Mouse (Mus musculus) layer of hippocampus, postnatal 25 days (tissue): ENCODE results near the gene Pknox1. TPM values are rescaled to one million over a fixed set of nuclear protein-coding genes. Genes with fewer than 3 reads are reported as not detected.
"Not testable (repeated sequence)": the region's sequence is repeated elsewhere in the genome, so short reads cannot be mapped to it uniquely, and the experiment has no call there.

ENCODE experiments used
- DNase-seq, 2 experiments: peaks; one replicate each; pipeline ENCODE4 v3.0.0; 2022; ENCODE audit warnings: mixed read lengths in 2 of 2, low spot score in 1 of 2; ENCODE audit errors: extremely low spot score in 1 of 2
- total RNA-seq, 2 experiments: library from RNA; stranded (reverse); gene quantifications; 2 replicates each; pipeline ENCODE4 v1.2.3; 2021

Pknox1 gene
- total RNA-seq, 2 experiments from 2014 or later, result 13.0 to 15.8 TPM

DNA sequence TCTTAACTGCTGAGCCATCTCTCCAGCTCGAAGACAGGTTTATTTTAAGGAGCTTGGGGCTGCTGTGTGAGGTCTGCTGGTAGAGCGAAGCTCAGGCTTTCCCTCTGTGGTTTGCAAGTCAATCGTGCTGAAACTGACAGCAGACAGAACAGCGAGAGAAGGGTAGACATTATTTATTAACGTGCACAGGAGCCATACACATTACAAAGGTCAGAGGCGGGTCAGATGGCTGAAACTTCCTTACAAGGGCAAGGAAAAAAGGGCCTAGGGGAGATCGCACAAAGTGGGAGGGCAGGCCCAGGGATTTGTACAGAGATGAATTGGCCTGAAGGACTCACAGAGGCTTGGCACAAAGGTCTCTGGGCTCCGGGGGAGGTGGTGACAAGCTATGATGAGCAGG is 15.1 kb upstream of the Pknox1 start:
- no peak for DNase-seq

DNA sequence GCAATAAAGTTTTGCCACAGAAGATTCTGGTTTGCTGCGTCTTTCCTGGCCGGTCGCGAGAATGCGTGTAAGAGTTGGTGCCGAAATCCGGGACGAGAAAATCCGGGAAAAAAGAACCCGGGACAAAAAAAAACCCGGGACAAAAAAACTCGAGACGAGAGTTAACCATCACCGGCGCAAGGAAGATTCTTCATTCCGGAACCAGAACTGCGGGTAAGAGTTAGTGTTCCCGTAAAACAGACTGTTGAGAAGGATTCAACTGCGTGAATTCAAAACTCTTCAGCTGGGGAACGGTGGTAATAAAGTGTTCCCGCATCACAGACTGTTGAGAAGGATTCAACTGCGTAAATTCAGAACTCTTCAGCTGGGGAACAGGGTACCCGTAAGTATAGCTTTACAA is 11.9 kb upstream of the Pknox1 start:
- not testable (repeated sequence) for DNase-seq

DNA sequence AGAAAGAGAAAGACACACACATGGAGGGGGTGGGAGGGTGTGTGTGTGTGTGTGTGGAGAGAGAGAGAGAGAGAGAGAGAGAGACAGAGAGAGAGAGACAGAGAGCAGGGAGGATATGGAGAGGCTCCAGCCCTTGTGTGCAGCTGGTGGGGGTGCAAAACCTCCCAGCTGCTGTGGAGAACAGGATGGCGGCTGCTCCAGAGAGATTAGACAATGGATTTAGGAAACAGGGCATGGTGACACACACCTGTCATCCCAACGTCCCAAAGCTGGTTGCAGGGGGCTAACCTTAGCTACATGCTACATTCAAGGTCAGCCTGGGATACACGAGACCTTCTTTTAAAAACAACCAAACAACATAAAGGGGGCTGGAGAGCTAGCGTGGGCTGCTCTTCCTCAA is 8.3 kb upstream of the Pknox1 start:
- DNase-seq, result no peak

DNA sequence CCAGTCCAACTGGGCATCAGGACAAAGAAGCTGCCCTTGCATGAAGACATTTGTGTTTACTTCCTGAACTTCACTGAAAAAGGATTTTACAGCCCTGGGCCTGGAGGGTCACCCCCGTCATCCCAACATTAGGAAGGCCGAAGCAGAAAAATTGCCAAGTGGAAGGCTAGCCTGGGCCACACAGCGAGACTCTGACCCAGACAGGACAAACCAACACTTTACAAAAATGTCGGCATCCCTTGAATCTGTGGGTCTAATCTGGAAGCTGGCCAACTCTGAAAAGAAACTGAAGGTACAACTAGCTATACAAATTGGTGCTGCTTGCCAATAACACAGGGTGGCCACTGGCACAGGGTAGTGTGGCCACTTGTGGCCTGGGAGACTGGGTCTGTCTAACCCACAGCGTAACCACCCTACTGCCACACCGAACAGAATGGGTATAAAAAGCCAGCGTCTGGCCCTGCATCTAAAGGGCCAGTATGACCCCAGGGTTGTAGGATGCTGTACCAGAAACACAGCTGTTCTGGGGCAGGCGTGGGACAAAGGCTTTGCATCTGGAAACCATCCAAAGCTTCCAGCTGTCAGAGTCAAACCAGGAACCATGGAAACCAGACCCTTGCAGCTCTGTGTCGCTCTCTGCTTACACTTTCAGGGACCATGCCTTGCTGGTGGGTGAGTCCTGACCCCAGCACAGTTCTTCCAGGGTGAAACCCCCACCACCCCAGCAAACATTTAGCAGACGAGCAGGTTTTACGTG is 7.2 kb upstream of the Pknox1 start:
- DNase-seq, result no peak

DNA sequence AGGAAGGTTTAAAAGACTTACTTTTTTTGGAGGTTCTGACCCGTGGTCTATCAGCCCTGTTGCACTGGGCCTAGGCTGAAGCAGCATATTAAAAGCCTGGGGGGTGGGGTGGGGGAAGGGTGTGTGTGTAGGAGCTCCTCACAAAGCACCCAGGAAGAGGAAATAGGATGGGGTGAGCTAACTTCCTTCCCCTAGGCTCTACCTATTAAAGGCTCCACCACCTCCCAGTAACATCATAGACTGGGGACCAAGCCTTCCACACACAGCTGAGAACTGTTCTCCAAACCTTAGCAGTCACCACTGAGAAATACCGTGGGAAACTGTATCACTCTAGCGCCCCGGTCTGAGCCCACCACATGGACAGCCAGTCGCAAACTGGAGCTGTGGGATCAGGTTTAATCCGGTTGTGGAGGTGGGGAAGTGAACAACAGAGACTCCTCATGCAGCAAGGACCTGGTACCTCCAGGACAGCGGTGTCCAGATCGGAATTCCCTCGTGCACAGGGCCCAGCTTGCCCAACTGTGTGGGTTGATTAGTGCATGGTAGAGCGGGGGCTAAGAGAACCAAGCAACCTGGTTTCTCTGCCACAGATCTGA is 6.5 kb upstream of the Pknox1 start:
- DNase-seq, result no peak

DNA sequence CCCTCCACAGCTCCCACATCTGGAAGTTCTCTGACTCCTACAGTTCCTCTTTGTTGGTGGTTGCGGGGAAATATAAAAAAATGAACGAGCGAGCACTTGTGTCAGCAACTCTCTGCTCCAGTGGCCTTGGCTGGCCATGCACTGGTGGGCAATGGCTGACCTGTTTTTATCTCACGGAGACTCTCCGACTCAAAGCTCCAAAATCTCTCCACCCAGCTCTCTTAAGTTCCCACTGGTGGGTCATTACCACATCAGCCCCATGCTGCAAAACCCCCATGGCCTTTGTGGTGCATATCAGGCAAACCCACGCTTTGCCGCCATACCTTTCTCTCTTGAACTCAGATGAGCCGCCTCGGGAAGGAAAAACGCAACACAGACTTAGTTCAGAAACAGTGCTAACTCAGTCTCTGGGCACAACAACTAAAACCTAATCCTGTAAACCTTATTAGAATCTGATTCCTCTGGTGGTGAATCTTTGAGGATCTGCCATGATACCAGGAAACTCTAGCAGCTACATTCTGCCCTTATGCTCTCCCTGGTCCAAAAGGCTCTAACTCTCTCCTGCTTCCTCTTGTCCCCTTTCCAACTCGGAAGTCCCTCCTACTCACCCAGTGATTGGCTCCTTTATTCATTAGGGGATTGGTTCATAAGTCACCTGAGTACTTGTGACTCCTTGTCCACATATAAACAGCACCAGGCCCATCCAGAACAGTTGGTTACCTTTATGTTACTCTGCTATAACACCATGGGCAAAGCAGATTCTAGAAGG is 5.3 kb upstream of the Pknox1 start:
- no peak for DNase-seq

DNA sequence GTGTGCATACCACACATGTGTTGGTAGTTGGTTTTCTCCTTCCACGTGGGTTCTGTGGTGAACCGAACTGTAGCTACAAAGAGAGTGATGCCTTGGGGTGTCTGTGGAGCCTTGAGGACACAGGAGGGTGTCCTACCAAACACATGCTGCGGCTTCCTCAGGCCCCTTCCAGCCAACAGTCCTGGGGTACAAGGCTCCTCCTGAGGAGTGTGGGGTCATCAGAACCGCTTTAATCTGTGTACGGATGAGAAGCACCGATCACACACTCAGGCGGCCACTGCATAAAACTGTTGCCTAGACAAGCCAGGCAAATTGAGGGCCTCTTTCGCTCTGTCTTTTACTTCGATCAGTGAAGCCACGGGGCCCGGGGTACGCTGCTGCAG is 911 bp upstream of the Pknox1 start:
- peak; percentile 32 to 37 for DNase-seq

DNA sequence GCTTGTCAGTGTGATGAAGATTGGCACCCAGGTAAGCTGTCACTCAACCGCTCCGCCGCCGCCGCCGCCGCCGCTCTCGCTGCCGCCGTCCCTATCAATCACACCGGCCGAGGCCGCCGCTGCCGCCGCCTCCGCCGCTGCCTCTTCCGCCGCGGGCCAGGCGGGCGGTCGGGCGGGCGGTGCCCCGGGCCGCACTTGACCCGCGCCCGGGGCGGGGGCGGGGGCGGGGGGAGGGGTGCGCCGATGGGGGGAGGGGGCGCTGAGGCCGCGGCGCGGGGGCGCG is 265 bp downstream of the Pknox1 start:
- peak in 1 of 2 experiments; percentile 82 for DNase-seq

DNA sequence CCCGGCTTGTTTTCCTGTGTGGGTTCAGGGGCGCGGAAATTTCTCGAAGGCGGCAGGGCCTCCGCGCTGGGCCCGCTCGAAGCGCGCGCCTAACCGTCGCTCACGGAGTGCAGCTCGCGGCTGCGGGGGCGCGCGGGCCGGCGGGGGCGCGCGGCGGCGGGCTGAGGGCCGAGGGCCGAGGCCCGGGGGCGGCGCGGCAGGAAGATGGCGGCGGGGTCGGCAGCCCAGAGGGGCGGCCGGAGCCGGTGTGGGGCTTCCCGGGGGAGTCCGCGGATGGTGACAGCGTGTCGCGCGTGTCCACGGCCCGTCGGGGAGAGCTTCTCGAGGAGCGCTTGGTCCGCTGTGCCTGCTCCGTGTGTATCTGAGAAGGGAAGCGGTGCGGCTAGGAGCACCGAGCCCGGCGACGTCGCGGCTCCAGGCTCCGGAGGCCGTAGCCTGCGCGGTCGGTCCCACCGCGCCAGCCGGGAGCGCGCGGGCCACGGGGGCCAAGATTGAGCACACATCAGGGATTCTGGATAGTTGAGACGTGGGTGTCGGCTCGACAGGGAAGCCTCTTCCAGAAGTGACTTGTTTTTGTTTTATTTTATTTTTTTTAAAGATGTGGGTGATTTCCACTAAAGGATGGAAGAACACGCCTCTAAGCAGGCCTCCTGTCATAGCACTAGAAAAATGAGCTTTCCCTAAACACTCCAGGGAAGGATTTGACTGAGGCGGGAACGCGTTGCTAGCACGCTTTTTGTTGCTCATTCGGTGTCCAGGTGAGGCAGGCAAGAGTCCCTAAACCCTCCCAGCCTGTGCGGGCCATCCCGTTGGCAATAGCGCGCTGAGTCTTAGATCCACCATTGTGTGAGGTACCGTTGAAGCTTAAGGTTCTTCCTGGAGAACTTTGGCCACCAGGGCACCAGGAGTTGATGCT is 865 bp downstream of the Pknox1 start:
- peak; percentile 52 to 60 for DNase-seq

DNA sequence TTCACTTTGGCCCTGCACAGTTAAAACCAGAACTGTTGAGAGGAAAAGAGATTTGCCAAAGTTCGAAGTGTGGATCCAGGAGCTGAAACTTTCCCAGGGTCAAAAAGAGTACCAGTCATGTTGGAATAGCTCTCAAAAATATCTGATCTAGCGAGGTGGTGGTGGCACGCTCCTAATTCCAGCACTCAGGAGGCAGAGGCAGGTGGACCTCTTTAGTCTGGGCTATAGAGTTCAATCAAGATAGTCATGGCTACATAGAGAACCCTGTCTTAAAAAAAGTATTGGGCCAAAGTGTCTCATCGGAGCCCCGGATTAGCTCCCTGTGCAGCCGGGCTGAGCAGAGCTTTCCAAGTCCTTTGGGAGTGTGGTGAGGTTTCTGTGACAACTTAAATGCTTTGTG is 1.7 kb downstream of the Pknox1 start:
- DNase-seq, result no peak

DNA sequence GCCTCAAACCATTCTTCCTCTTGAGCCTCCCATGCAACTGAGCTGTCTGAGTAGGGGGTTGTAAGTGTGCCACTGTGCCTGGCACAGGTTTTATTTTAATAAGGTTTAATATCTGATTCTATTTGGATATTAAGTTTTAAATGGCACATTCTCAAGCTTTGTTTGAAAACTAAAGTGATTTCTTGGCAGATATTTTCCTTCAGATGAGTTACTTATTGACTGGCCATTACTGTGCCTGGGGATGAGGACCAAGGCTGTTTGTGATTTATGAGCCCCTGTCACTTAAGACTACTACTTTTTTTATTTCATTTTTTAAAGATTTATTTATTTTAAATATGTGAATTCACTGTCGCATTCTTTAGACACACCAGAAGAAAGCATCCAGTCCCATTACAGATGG is 5.2 kb downstream of the Pknox1 start:
- no peak for DNase-seq

DNA sequence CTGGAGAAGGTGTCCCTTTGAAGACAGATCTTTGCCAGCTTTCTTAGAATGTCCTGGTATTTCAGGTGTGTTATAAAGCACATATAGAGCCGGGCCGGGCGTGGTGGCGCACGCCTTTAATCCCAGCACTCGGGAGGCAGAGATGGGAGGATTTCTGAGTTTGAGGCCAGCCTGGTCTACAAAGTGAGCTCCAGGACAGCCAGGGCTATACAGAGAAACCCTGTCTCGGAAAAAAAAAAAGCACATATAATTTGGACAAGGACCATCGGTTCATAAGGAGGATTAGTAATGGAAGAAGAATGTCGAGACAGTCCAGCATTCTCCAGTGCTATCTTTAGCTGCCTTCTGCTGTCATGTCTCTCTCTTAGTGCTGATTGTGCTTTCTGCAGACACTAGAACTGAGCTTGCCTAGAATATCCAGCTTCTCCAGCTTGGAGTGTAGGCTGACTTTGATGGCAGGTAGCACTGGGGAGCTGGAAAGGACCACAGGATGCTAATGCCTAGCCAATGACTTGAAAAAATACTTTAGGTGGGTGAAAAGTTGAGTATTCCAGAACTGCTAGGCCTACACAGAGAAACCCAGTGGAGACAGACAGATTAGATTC is 5.9 kb downstream of the Pknox1 start:
- no peak for DNase-seq

DNA sequence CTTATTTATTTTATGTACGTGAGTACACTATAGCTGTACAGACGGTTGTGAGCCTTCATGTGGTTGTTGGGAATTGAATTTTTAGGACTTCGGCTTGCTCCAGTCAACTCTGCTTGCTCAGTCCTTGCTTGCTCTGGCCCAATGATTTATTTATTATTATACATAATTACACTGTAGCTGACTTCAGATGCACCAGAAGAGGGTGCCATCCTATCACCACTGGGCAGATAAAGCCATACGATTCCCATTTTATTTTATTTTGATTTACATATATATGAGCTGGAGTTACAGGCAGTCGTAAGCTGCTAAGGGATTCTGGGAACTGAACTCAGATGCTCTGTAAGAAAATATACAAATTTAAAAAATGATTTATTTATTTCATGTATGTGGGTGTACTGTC is 7.2 kb downstream of the Pknox1 start:
- no peak for DNase-seq

DNA sequence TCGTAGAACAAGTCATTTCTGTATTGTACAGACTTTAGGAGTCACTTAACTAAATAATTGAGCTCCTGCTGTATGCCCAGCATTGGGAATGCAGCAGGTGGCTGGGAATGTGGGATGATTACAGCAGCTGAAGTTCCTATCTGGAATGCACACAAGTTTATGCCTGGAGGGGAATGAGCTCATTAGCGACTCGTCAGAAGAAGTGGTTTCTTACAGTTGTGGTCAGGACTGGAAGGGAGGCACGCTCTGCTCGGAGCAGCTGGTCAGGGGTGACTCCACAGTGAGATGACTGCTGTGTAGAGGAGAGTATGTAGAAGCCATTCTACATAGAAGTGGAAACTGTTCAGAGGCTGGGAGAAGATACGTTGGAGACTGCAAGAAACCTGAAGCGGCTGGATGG is 10.1 kb downstream of the Pknox1 start:
- DNase-seq, result no peak

DNA sequence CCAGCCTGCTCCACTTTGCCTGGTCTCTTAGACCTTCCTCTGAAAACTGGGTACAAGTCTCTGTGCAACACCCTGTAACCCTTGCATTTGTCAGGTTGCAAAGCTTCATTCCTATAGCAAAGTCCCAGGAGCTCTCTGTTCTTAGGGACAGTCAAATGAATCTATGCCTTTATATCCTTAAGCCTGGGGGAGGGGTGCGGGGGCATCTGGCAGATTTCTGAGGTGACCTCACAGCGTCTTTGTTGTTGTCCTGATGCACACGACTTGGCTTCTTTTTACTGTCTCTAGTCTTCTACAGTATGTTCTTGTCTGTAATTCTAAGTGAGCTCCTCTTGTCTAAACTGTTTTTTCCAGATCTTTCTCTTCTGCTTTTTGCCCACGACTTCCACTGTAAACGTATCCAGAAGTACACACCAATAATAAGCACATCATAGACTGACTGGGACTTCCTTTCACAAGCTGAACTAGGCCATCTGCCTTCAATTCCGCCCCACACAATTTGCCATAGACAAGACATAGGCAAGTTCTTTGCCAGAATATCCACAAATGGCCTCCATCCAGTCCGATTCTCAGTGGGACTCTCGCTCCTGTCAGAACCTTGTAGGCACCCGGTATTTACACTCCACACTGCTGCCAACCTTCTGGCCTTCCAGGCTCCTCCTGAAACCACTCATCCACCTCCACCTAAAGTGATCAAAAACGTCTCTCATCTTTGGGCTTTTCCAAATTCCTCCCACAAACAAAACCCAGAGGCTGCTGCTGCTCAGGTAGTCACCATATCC is 12.1 kb downstream of the Pknox1 start:
- no peak for DNase-seq

DNA sequence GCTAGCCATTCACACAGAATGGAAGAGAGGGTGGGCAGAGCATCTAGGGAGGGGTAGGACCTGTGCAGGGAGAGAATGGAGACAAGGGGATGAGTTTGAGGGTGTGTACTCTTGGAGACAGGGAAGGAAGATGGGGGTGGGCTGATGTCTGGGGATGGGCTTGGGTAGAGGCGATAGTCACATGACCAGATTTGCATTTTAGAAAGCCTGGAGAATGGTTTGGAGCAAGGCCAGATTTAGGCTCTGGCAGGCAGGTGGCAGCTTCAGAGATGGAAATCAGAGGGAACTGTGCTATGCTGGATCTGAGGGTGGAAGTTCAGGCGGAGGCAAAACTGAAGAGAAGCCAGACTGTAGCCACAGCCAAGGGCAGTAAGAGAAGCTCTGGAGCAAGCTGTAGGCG is 15.8 kb downstream of the Pknox1 start:
- no peak for DNase-seq

DNA sequence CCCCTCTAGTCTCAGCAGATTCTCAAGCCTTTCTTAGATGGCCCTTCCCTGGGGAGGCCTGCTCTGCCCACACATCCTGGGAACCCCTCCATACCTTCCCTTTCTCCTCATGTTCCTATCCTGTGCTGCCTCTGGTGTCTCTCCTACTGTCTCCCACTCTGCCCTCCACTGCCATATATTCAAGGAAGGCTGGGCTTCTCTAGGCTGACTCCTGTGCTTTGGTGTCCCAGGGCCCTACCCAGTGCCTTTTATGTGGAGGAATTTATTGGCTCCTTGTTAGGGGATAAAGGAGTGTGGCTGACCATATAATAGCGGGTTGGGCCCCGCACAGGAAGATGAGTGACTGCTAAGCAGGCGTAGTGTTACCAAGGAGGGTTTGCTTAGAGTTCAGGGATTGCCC is 18.7 kb downstream of the Pknox1 start:
- DNase-seq, result no peak

DNA sequence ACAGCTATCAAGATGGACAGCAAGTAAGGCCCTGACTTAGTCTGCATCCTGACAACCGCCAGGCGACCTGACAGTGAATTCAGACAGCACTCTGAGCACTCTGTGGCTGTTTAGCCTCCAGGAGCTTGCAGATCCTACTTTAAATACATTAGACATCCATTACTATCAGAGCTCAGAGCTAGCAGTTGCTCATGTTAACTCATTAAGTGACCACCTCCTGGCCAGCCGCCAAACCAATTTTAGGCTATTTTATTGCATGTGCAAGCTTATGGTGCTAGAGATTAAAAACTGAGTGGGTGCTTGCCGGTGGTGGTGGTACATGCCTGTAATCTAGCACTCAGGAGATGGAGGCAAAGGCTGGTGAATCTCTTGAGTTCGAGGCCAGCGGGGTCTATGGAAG is 19.2 kb downstream of the Pknox1 start:
- DNase-seq, result no peak

DNA sequence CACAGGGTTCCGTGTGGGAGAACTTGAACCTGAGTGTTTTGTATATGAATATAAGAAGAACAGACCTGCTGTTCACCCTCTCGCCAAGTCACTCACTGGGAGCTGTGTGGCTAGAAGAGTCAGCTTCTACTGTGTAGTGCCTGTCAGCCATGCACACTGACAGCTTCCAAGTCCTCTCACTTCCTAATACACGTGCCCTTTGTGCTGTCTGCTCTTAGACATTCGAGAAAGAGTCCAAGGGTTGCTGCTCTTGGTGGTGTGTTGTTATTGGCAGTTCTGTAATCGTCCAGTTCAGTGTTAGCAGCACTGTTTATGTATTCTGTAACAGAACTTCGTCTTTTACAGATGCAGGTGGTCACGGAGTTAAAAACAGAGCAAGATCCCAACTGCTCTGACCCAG is 23.6 kb downstream of the Pknox1 start:
- no peak for DNase-seq

DNA sequence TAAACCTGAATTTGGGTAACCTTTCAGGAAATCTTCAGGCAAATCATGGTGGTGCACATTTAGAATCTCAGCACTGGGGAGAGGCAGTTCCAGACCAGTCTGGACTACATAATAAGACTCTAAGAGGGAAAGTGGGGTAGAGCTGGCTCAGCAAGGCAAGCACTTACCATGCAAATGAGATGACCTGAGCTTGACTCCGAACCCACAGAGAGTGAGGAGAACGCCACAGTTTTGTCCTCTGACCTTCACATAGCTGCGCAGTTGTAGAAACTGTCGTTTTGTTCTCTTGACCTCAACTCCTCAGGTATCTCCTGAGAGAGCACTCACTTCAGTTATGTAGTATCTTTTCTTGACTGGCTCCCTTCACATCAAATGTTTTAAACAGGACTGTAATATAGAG is 24.2 kb downstream of the Pknox1 start:
- no peak for DNase-seq
